In the genomic region with DNA sequence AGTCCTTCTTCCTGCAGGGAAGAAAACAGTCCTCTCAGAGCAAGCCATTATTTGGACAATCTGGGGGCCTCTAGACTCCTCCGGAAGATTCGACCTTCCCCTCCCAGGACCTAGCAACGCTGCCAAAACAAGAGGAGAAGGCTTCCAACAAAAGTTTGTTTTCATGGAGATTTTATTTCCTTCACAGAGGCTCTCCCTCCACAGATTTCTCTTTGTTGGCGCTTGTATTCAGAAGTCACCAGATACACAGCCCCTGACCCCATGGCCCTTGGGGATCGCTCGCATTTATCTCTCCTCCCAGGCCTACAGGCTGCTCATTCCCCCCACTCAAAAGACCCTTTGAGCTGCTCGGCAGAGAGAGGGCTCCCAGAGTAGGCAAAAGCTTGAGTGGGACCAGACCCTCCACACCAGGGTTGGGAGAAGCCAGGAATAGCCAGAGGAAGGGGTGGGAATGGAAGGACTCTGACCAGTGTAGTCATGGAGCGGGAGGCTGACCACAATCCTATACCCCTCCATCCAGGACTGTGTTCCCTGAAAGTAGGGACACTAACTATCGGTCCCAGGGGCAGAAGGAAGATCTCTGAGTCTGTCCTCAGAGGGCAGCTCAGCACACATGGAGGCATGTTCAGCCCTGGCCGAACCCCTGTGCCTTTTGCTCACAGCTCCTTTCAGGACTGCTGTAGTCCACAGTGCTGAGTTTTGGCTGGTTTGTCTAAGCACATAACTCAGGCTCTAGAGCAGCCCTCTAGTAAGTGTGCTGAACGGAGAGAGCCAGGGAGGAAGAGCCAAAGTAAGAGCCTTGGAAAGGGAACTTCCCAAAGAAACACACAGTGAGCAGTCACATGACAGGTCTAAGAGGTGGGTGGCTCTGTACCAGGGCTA, we compare ENCODE assay signal across 9 mouse cellular contexts. TPM values are rescaled to one million over a fixed set of nuclear protein-coding genes. Genes with fewer than 3 reads are reported as not detected.
A peak's percentile ranks its signal among the peaks of the same experiment; 100 is the strongest.
DNase-seq lines count a peak whose midpoint lies in the region; ATAC-seq lines count a peak whose summit lies in the region.
"Had no signal": no experiment of that assay in that cellular context is flagged by ENCODE, and none has a peak within 500 bp of the region (broad histone marks: within the 10 kb centered on the region; RNA-seq: fewer than 3 reads in every experiment).

No protein-coding gene starts in this region.

- H3K9ac ChIP-seq in heart, embryonic 13.5 days, result no peak overlapping the region
- no peak overlapping the region for H3K9ac ChIP-seq in midbrain, embryonic 12.5 days (replicated peaks)
- H3K9ac ChIP-seq: liver, embryonic 13.5 days had no signal

- peak overlapping the region; percentile 77 for H3K27ac ChIP-seq in heart, embryonic 13.5 days (replicated peaks)
- peak overlapping the region; percentile 49 for H3K27ac ChIP-seq in midbrain, embryonic 12.5 days (replicated peaks)
- H3K27ac ChIP-seq: liver, embryonic 13.5 days had no signal

- no peak overlapping the region for H3K4me3 ChIP-seq in heart, embryonic 13.5 days
- H3K4me3 ChIP-seq in midbrain, embryonic 12.5 days, result no peak overlapping the region
- H3K4me3 ChIP-seq: liver, embryonic 13.5 days had no signal

- H3K9me3 ChIP-seq in heart, embryonic 13.5 days, result no peaks in the 10 kb centered on the region
- H3K9me3 ChIP-seq in midbrain, embryonic 12.5 days, result no peaks in the 10 kb centered on the region
- H3K9me3 ChIP-seq: liver, embryonic 13.5 days had no signal

- H3K36me3 ChIP-seq in heart, embryonic 13.5 days, result no peaks in the 10 kb centered on the region
- H3K36me3 ChIP-seq in midbrain, embryonic 12.5 days, result no peaks in the 10 kb centered on the region
- H3K36me3 ChIP-seq: liver, embryonic 13.5 days had no signal

- 49% methylated on average over 11 of the region's 11 CpGs for WGBS in heart, embryonic 13.5 days
- WGBS in midbrain, embryonic 12.5 days, result 31% methylated on average over 11 of the region's 11 CpGs

- no peaks in the 10 kb centered on the region for H3K27me3 ChIP-seq in heart, embryonic 13.5 days (replicated peaks)
- 0 out of 2 replicates have a peak, but pooled peaks cover 4% of the 10 kb centered on the region for H3K27me3 ChIP-seq in midbrain, embryonic 12.5 days
- H3K27me3 ChIP-seq: liver, embryonic 13.5 days had no signal

- DNase-seq in gastrocnemius, adult 18-20 months (ENCODE audit: low spot score), result peak; percentile 48
- no peak for DNase-seq in gastrocnemius, adult 8-10 months (ENCODE audit: low spot score in 2 of 2)
- DNase-seq in R1 (ENCODE audit: low read depth, low spot score), result peak; percentile 33
- no peak for DNase-seq in adrenal gland, postnatal 14 days
- DNase-seq: liver, embryonic 13.5 days had no signal

- H3K4me1 ChIP-seq in heart, embryonic 13.5 days, result peaks cover 25% of the 10 kb centered on the region
- peaks cover 30% of the 10 kb centered on the region for H3K4me1 ChIP-seq in midbrain, embryonic 12.5 days
- H3K4me1 ChIP-seq: liver, embryonic 13.5 days had no signal

- no peak; the same call in 1 of the 2 replicates for ATAC-seq in heart, embryonic 13.5 days (ENCODE audit: extremely low read depth, insufficient number of reproducible peaks, low FRiP score, low TSS enrichment)
- ATAC-seq in midbrain, embryonic 12.5 days (ENCODE audit: low FRiP score, low read depth), result peak; percentile 38; the same call in 1 of the 2 replicates
- ATAC-seq in erythroid progenitor cell, adult 5-6 weeks (replicated peaks; ENCODE audit: low FRiP score, poor library complexity, severe bottlenecking), result no peak
- no peak for ATAC-seq in granulocyte monocyte progenitor cell, adult 5-6 weeks (replicated peaks; ENCODE audit: poor library complexity, severe bottlenecking)

- no peak overlapping the region for H3K4me2 ChIP-seq in heart, embryonic 13.5 days
- no peak overlapping the region for H3K4me2 ChIP-seq in midbrain, embryonic 12.5 days (replicated peaks)
- H3K4me2 ChIP-seq: liver, embryonic 13.5 days had no signal

RNA-seq across cellular contexts. Expression of a gene that starts 45.9 kb away (rescaled TPM):
- 10 to 100 TPM; 39.5 to 42.9 TPM for total RNA-seq in gastrocnemius, adult 18-20 months (2021)
- total RNA-seq in gastrocnemius, adult 8-10 months (2022), result 10 to 100 TPM; 31.7 to 55.3 (median 36.5) TPM
- 4.9 and 5.7 TPM in 2 replicates for polyA plus RNA-seq in heart, embryonic 13.5 days (2015; fragmentation: Nextera tagmentation; extraction: Ambion mirVana)
- polyA plus RNA-seq in midbrain, embryonic 12.5 days (2016; fragmentation: Nextera tagmentation; extraction: Ambion mirVana), result 32.3 and 33.7 TPM in 2 replicates
- not detected in 2 replicates for total RNA-seq in erythroid progenitor cell, adult 5-6 weeks (2015; ENCODE audit: low replicate concordance)
- 0.13 TPM in 1 of 2 replicates, not detected in the other for total RNA-seq in erythroid progenitor cell, adult 5-6 weeks (2017; ENCODE audit: low replicate concordance)
- 2.5 and 3.4 TPM in 2 replicates for total RNA-seq in adrenal gland, postnatal 14 days (2021)
- not detected in 2 replicates for total RNA-seq in granulocyte monocyte progenitor cell, adult 5-6 weeks (2014; fragmentation: Nextera tagmentation)
- not detected in 2 replicates for total RNA-seq in granulocyte monocyte progenitor cell, adult 5-6 weeks (2017)

Comparison
In these comparisons a context has a peak if more than half of its experiments do, and no peak if none do; other contexts are left out.
1. DNase-seq: peak in gastrocnemius, adult 18-20 months (single experiment) and R1 (single experiment); none in gastrocnemius, adult 8-10 months (0 of 2) and adrenal gland, postnatal 14 days (single experiment).